Mouse (Mus musculus) lung, postnatal 0 days (tissue): ENCODE measurements around the gene H2-Eb2.

Experiments used
- CTCF ChIP-seq: IDR thresholded peaks from 2 replicates; pipeline ENCODE4 v1.5.1; 2016; ENCODE audit warnings: antibody characterized with exemption, mild to moderate bottlenecking
- EP300 ChIP-seq: IDR thresholded peaks from 2 replicates; pipeline ENCODE4 v1.6.1; 2016; ENCODE audit warnings: antibody characterized with exemption, mild to moderate bottlenecking, control low read depth

GRCm38 (mm10) chr17:34315512-34315911 lies 10.0 kb upstream of the H2-Eb2 start:
- TF ChIP-seq CTCF: no peak
- no peak for TF ChIP-seq EP300
